Mouse (Mus musculus) embryonic facial prominence, embryonic 10.5 days (tissue): ENCODE results near the gene Ofcc1. TPM values are rescaled to one million over a fixed set of nuclear protein-coding genes. Genes with fewer than 3 reads are reported as not detected.

ENCODE experiments used
- DNase-seq: peaks from one replicate; pipeline ENCODE4 v3.0.0-alpha.2; 2017; ENCODE audit warnings: low spot score
- H3K27ac ChIP-seq: fragments of 300-500 bp; sonication (generic); replicated peaks from 2 replicates; pipeline ENCODE4 v1.5.1; 2016; ENCODE audit warnings: mild to moderate bottlenecking
- H3K27me3 ChIP-seq: fragments of 300-500 bp; sonication (generic); replicated peaks from 2 replicates; pipeline ENCODE4 v1.6.1; 2016; ENCODE audit warnings: low read depth, mild to moderate bottlenecking; ENCODE audit not compliant: poor library complexity, severe bottlenecking
- H3K36me3 ChIP-seq: fragments of 300-500 bp; sonication (generic); replicated peaks from 2 replicates; pipeline ENCODE4 v1.6.1; 2016; ENCODE audit warnings: mild to moderate bottlenecking, moderate library complexity
- H3K4me1 ChIP-seq: fragments of 300-500 bp; sonication (generic); 2 replicates; pipeline ENCODE4 v1.6.1; 2016
- H3K4me3 ChIP-seq: fragments of 300-500 bp; sonication (generic); 2 replicates; pipeline ENCODE4 v1.5.1; 2016; ENCODE audit warnings: mild to moderate bottlenecking, moderate library complexity
- H3K9me3 ChIP-seq: fragments of 300-500 bp; sonication (generic); 2 replicates; pipeline ENCODE4 v1.6.1; 2016; ENCODE audit warnings: mild to moderate bottlenecking
- WGBS: fragments of 180-500 bp; shearing (Covaris S2); methylation state at CpG from one replicate; pipeline ENCODE4 v1.1.7; 2016; 5-methylcytosine and 5-hydroxymethylcytosine counted together
- polyA plus RNA-seq: library from polyadenylated mRNA; unstranded; fragments of >200 nt; fragmentation: Nextera tagmentation; extraction: Ambion mirVana; gene quantifications from 2 replicates; pipeline ENCODE4 v1.2.1, GENCODE M21; 2016

Gene Ofcc1
- polyA plus RNA-seq, 1 experiment from 2014 or later: not detected

GRCm38 (mm10) chr13:40036981-40037765, 324.1 kb downstream of the Ofcc1 start:
- H3K4me1 ChIP-seq: no peaks in the 10 kb centered on the region
- H3K4me3 ChIP-seq: no peak overlapping the region
- no peak for DNase-seq
- no peaks in the 10 kb centered on the region for H3K36me3 ChIP-seq
- no peak overlapping the region for H3K27ac ChIP-seq
- 87% methylated on average over 17 of the region's 17 CpGs for WGBS
- H3K9me3 ChIP-seq: no peaks in the 10 kb centered on the region
- H3K27me3 ChIP-seq: no peaks in the 10 kb centered on the region

DNA sequence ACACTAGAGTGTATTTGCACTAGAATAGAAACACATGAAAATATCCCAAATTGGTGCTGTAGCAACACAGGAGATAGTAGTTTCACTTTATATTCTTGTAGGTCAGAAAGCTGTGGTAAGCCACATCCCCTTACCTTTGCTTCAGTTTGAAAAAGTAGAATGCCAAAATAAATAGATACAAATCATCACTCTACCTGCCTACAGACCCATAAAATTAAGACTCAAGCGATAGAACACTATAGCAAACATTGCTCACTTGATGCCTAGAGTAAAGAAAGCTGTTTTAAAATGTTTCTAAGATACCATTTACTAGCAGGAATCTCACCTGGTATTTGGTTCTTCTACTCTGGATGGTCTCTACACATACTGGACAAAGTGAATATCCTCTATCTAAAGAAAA, 331.8 kb downstream of the Ofcc1 start:
- H3K27ac ChIP-seq: no peak overlapping the region
- no peaks in the 10 kb centered on the region for H3K4me1 ChIP-seq
- H3K4me3 ChIP-seq: no peak overlapping the region
- no peak for DNase-seq
- H3K36me3 ChIP-seq: no peaks in the 10 kb centered on the region
- no peaks in the 10 kb centered on the region for H3K27me3 ChIP-seq
- 97% methylated on average over 1 of the region's 1 CpGs for WGBS
- H3K9me3 ChIP-seq: no peaks in the 10 kb centered on the region

GRCm38 (mm10) chr13:40028827-40029226, 332.4 kb downstream of the Ofcc1 start:
- 93% methylated on average over 4 of the region's 4 CpGs for WGBS
- Histone ChIP-seq H3K27me3 (no peaks in the 10 kb centered on the region), H3K27ac (no peak overlapping the region), H3K4me1 (no peaks in the 10 kb centered on the region), H3K4me3 (no peak overlapping the region), H3K36me3 (no peaks in the 10 kb centered on the region), H3K9me3 (no peaks in the 10 kb centered on the region)
- DNase-seq: no peak

GRCm38 (mm10) chr13:40025816-40026215, 335.4 kb downstream of the Ofcc1 start:
- Histone ChIP-seq H3K27ac (no peak overlapping the region), H3K9me3 (no peaks in the 10 kb centered on the region), H3K4me3 (no peak overlapping the region), H3K27me3 (no peaks in the 10 kb centered on the region), H3K36me3 (no peaks in the 10 kb centered on the region), H3K4me1 (no peaks in the 10 kb centered on the region)
- 91% methylated on average over 4 of the region's 4 CpGs for WGBS
- no peak for DNase-seq

GRCm38 (mm10) chr13:40023201-40023777, 338.0 kb downstream of the Ofcc1 start:
- H3K4me3 ChIP-seq: no peak overlapping the region
- H3K27ac ChIP-seq: no peak overlapping the region
- no peaks in the 10 kb centered on the region for H3K36me3 ChIP-seq
- WGBS: 83% methylated on average over 8 of the region's 8 CpGs
- no peaks in the 10 kb centered on the region for H3K4me1 ChIP-seq
- no peaks in the 10 kb centered on the region for H3K27me3 ChIP-seq
- DNase-seq: no peak
- no peaks in the 10 kb centered on the region for H3K9me3 ChIP-seq

DNA sequence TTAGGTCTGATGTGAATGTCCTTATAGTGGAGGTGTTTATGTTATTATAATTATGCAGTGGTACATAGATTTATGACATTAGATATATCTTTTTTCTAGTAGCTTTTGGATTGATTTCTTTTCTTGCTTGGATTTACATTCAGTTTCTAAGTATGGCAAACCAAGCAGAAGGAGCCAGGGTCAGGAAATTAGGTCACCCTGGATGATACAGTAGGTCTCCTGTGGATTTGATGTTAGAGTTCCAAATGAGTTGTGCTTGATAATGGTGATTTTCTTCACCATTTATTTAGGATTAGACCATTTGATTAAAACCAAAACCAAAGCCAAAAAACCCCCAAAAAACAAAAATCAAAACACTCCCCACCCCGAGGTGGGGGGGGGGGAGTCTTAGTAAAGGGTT, 338.6 kb downstream of the Ofcc1 start:
- no peak overlapping the region for H3K27ac ChIP-seq
- H3K4me3 ChIP-seq: no peak overlapping the region
- DNase-seq: no peak
- H3K36me3 ChIP-seq: no peaks in the 10 kb centered on the region
- no peaks in the 10 kb centered on the region for H3K4me1 ChIP-seq
- no peaks in the 10 kb centered on the region for H3K9me3 ChIP-seq
- H3K27me3 ChIP-seq: no peaks in the 10 kb centered on the region
- WGBS: 81% methylated on average over 1 of the region's 1 CpGs

GRCm38 (mm10) chr13:40000236-40000635, 361.0 kb downstream of the Ofcc1 start:
- Histone ChIP-seq H3K36me3 (no peaks in the 10 kb centered on the region), H3K27me3 (no peaks in the 10 kb centered on the region), H3K4me3 (no peak overlapping the region), H3K9me3 (no peaks in the 10 kb centered on the region), H3K27ac (no peak overlapping the region), H3K4me1 (peaks cover 11% of the 10 kb centered on the region)
- WGBS: 88% methylated on average over 8 of the region's 8 CpGs
- DNase-seq: no peak

- Histone ChIP-seq H3K9me3 (no peaks in the 10 kb centered on the region), H3K4me1 (peaks cover 11% of the 10 kb centered on the region), H3K4me3 (no peak overlapping the region), H3K36me3 (no peaks in the 10 kb centered on the region), H3K27me3 (peaks cover 14% of the 10 kb centered on the region), H3K27ac (no peak overlapping the region)
- peak; percentile 63 for DNase-seq
- 39% methylated on average over 4 of the region's 4 CpGs for WGBS
Observed at GRCm38 (mm10) chr13:39997901-39998300, 363.3 kb downstream of the Ofcc1 start.

DNA sequence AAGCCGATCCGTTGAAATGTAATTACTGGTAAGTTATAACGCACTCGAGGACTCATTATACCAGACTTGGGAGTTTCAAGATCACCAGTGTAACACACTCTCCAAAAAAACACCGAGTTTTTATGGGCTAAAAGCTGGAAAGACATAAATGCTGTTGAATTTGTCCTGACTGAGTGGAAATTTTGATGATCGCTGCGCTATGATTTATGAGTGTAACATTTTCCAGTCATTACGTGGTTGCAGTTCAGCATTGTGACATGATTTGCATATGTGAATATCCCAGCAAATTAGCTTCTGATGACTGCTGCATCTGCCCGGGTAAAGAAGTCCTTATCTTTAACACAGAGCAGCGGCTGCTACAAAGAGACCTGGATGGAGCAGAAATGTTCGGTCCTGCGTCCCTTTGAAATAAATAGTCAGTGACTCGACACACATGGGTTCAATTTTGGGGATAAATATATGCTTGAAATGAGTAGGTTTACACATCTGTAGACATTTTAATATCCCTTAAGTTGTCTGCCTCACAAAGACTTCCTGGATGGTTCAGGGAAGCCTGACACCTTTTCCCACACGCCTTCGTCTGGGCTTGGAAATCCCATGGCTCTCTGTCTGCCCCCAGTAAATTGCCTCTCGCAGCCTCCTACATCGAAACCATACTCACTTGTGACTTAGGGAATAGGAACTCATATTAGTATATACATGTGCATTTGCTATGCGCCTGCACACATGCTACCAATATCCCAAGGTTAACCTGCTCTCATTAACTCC, 381.8 kb downstream of the Ofcc1 start:
- no peak overlapping the region for H3K27ac ChIP-seq
- no peaks in the 10 kb centered on the region for H3K36me3 ChIP-seq
- 62% methylated on average over 18 of the region's 18 CpGs for WGBS
- H3K4me1 ChIP-seq: peaks cover 10% of the 10 kb centered on the region
- DNase-seq: peak; percentile 59
- H3K4me3 ChIP-seq: no peak overlapping the region
- H3K27me3 ChIP-seq: no peaks in the 10 kb centered on the region; the same call in 1 of the 2 replicates
- no peaks in the 10 kb centered on the region for H3K9me3 ChIP-seq

GRCm38 (mm10) chr13:39968349-39969016, 392.8 kb downstream of the Ofcc1 start:
- Histone ChIP-seq H3K36me3 (no peaks in the 10 kb centered on the region), H3K27me3 (peaks cover 14% of the 10 kb centered on the region), H3K9me3 (0 out of 2 replicates have a peak, but pooled peaks cover 5% of the 10 kb centered on the region), H3K4me1 (peaks cover 9% of the 10 kb centered on the region), H3K27ac (no peak overlapping the region), H3K4me3 (no peak overlapping the region)
- peak; percentile 32 for DNase-seq
- 66% methylated on average over 8 of the region's 8 CpGs for WGBS

GRCm38 (mm10) chr13:39957226-39957625, 404.0 kb downstream of the Ofcc1 start:
- H3K27me3 ChIP-seq: no peaks in the 10 kb centered on the region
- no peaks in the 10 kb centered on the region for H3K9me3 ChIP-seq
- H3K4me3 ChIP-seq: no peak overlapping the region
- DNase-seq: no peak
- no peak overlapping the region for H3K27ac ChIP-seq
- no peaks in the 10 kb centered on the region for H3K4me1 ChIP-seq
- WGBS: 73% methylated on average over 3 of the region's 3 CpGs
- H3K36me3 ChIP-seq: no peaks in the 10 kb centered on the region

DNA sequence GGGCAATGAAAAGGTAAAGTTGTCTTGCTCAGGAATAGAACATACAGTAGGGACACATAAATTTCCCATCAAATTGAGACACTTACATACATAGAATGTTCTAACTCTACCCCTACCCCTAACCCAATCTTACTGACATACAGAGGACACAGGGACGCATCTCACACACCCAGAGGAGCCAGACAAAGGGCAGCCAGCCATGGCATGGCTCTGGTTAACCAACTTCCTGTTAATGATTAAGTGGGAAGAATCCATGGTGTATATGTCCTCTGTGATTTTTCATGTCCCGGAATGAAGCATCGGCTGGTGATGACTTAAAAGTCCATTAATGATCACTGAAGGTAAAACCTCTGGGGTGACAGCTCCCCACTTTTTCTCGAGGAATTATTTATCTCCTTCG, 405.2 kb downstream of the Ofcc1 start:
- Histone ChIP-seq H3K4me3 (no peak overlapping the region), H3K36me3 (no peaks in the 10 kb centered on the region), H3K27ac (no peak overlapping the region), H3K9me3 (no peaks in the 10 kb centered on the region), H3K4me1 (no peaks in the 10 kb centered on the region), H3K27me3 (no peaks in the 10 kb centered on the region)
- WGBS: 90% methylated on average over 5 of the region's 5 CpGs
- no peak for DNase-seq
